Mouse (Mus musculus): ENCODE data around the gene Rgs21. TPM values are rescaled to one million over a fixed set of nuclear protein-coding genes. Genes with fewer than 3 reads are reported as not detected.

The Rgs21 gene
- polyA plus RNA-seq, 1 experiment from 2014 or later: not detected

DNA sequence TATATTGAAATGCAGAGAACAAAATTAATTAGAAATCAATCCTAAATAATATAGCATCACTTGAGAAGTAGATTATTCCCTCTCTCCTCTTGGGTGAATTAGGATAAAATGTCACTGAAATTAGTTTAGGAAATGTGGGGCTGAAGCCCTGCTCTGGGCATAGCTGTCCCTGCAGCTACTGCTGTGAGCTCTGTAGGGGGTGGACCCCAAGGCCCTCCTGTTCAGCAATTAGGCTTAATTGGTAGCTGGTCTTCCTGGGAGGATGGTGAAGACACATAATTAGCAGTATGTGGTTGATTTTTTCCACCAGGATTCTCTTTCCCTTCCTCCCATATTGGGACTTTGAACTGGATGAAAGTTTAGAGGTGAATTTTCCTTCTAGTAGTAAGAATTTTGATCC, 68.7 kb downstream of the Rgs21 start:
- H3K36me3 ChIP-seq: no peaks in the 10 kb centered on the region
- no peak overlapping the region for H3K9ac ChIP-seq
- H3K4me2 ChIP-seq (replicated peaks): no peak overlapping the region
- no peaks in the 10 kb centered on the region for H3K9me3 ChIP-seq (replicated peaks)
- no peaks in the 10 kb centered on the region for H3K27me3 ChIP-seq
- no peak overlapping the region for H3K4me3 ChIP-seq
- ATAC-seq (ENCODE audit: low FRiP score): no peak
- no peaks in the 10 kb centered on the region for H3K4me1 ChIP-seq
- H3K27ac ChIP-seq: no peak overlapping the region

DNA sequence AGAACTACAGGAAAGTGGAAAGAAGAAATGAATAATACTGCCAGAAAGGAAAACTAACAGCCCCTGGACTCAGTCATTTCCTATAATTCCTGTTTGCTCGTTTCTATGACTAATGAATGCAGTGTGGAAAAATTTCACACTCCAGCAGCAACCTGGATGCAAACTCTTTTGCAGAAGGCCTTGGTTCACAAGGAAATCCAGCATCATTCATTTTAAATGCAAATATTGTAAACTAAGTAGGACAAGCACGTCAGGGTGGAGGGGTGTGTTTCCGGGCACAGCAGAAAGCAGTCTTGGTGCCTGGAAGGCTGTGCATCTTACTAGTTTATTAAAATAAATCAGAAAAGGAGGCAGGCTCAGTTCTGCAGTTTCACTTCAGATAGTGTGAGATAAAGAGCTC, 69.4 kb downstream of the Rgs21 start:
- Histone ChIP-seq H3K27me3 (no peaks in the 10 kb centered on the region), H3K4me1 (no peaks in the 10 kb centered on the region), H3K4me2 (replicated peaks) (no peak overlapping the region), H3K9ac (no peak overlapping the region), H3K9me3 (replicated peaks) (no peaks in the 10 kb centered on the region), H3K27ac (no peak overlapping the region), H3K4me3 (no peak overlapping the region), H3K36me3 (no peaks in the 10 kb centered on the region)
- WGBS: 54% methylated on average over 3 of the region's 3 CpGs
- no peak for ATAC-seq (ENCODE audit: low FRiP score)

DNA sequence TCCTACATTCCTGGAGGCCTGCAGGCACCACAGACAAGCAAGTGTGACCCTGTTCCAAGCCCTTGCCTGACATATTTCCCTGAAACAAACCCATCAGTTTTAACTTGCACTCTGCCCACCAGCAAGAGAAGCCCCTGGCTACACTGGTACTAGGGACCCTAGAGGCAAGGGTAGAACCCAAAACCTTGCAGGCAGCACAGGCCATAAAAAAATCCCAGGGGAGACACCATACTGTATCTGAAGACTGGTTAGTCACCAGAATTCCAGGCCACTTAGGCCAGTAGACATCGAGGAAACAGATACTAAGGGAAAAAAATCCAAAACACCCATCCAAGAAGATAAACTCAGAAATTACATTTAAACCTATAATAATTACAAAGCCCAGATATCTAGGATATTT, 74.1 kb downstream of the Rgs21 start:
- Histone ChIP-seq H3K27me3 (no peaks in the 10 kb centered on the region), H3K9ac (no peak overlapping the region), H3K27ac (no peak overlapping the region), H3K36me3 (no peaks in the 10 kb centered on the region), H3K9me3 (replicated peaks) (no peaks in the 10 kb centered on the region), H3K4me3 (no peak overlapping the region), H3K4me1 (no peaks in the 10 kb centered on the region), H3K4me2 (replicated peaks) (no peak overlapping the region)
- WGBS: 95% methylated on average over 1 of the region's 1 CpGs
- ATAC-seq (ENCODE audit: low FRiP score): no peak

DNA sequence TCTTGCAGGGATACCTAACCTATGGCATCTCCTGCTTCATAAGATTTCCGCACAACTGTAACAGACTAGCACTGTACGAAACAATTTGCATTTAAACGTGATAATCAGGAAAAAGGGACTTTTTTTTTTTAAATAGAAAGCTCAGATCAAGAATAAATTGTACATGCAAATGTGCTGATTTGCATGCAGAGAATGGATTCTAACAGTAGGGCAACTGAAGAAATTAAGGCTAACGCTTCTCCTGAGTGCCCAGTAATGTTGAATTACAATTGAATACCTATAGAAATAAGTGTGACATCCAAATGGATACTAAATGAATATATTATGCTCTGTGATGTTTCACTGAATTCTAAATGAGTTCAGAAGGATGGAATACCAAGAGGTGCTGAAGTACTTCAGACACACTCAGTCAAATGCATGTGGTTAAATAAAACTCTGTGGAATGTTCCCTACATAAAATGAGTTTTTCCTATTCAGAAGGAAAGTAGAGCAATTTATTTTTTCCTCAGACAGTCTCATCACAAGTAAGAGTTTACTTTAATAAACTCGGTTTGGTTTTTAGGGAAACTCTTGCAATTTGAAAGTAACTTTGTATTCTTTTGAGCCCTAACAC, 79.1 kb downstream of the Rgs21 start:
- Histone ChIP-seq H3K27me3 (no peaks in the 10 kb centered on the region), H3K9ac (no peak overlapping the region), H3K27ac (no peak overlapping the region), H3K9me3 (replicated peaks) (no peaks in the 10 kb centered on the region), H3K4me3 (no peak overlapping the region), H3K36me3 (no peaks in the 10 kb centered on the region), H3K4me2 (replicated peaks) (no peak overlapping the region), H3K4me1 (no peaks in the 10 kb centered on the region)
- no peak for ATAC-seq (ENCODE audit: low FRiP score)
- 74% methylated on average over 5 of the region's 5 CpGs for WGBS

Other genes starting within 250 kb of the Rgs21 start
- 1.5 and 1.6 TPM in 2 replicates for gene Rgs18, start 207.8 kb upstream of the Rgs21 start, polyA plus RNA-seq (2016; fragmentation: Nextera tagmentation; extraction: Ambion mirVana)